Mouse (Mus musculus) right cerebral cortex, postnatal 14 days (tissue): Measurements from ENCODE around the gene Keap1.
"Not testable (repeated sequence)": the region's sequence is repeated elsewhere in the genome, so short reads cannot be mapped to it uniquely, and the experiment has no call there.

ENCODE experiments used
- DNase-seq: peaks from one replicate; pipeline ENCODE4 v3.0.0; 2022

Gene Keap1

GRCm38 (mm10) chr9:21238733-21239464 is at the start of gene Keap1:
TSS of gene Keap1 (minus strand) at chr9:21239361.
- DNase-seq: peak; percentile 74

GRCm38 (mm10) chr9:21288404-21289336 is 49.5 kb upstream of the Keap1 start:
- no peak for DNase-seq

GRCm38 (mm10) chr9:21287571-21288402 is 48.6 kb upstream of the Keap1 start, which contains the start of gene Kri1:
TSS of gene Kri1 (minus strand) at chr9:21287969.
- peak; percentile 96 for DNase-seq

- DNase-seq: no peak
Measured at GRCm38 (mm10) chr9:21286753-21287152, 47.6 kb upstream of the Keap1 start.

- no peak for DNase-seq
Measured at GRCm38 (mm10) chr9:21283994-21284393, 44.8 kb upstream of the Keap1 start.

DNA sequence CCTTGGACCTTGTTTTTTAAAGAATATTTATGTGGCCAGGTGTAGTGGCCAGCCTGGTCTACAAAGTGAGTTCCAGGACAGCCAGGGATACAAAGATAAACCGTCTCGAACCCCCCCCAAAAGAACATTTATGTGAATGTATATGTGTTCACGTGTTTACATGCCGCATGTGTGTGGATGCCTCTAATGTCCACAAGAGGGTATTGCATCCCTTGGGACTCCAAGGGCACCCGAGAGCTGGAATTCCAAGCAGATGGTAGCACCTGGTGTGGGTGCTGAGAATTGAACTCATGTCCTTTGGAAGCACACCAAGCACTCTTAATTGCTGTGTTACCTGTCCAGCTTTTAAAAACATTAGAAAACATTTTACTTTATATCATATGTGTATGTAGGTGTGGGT is 44.4 kb upstream of the Keap1 start:
- DNase-seq: no peak

DNA sequence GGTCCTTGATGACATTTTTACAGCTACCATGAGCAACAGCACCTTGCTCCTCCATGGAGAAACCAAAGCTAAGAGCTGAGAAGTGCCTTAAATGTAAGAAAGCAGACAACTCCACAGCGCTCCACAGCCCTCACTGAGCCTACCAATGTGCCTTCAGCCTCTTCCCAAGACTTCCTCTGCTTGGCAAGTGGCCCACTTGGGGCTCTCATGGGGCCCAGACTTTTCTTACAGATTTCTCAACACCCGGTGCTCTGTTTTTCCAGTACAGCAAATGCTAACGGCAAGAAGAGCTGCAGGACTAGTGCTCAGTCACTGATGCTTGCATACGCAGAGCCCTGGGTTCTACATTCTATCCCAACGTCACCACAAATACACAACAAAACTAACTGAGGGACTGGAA is 38.6 kb upstream of the Keap1 start:
- no peak for DNase-seq

GRCm38 (mm10) chr9:21276307-21276706 is 37.1 kb upstream of the Keap1 start:
- no peak for DNase-seq

- DNase-seq: no peak
Measured at GRCm38 (mm10) chr9:21275727-21276126, 36.6 kb upstream of the Keap1 start.

GRCm38 (mm10) chr9:21275013-21275710 is 36.0 kb upstream of the Keap1 start:
- no peak for DNase-seq

DNA sequence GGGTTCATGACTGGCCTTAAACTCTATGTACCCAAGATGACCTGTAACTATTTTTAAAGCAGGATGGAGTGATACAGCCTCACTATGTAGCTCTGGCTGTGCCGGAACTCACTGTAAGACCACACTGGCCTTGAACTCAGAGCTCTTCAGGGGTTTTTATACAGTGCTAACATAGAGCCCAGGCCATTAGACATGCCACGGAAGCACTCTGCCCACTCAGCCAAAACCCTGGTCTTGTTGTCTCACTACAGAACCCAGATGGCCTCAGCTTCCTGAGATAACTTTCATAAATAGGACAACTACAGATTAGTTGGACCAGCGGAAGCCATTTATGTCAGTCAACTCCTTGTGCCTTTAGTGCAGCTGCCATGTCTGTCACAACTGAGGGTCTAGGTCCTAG is 35.2 kb upstream of the Keap1 start:
- no peak for DNase-seq

GRCm38 (mm10) chr9:21273520-21274228 is 34.5 kb upstream of the Keap1 start:
- no peak for DNase-seq

- no peak for DNase-seq
Measured at GRCm38 (mm10) chr9:21273094-21273493, 33.9 kb upstream of the Keap1 start.

- no peak for DNase-seq
Measured at GRCm38 (mm10) chr9:21272391-21272790, 33.2 kb upstream of the Keap1 start.

GRCm38 (mm10) chr9:21269590-21269989 is 30.4 kb upstream of the Keap1 start:
- DNase-seq: not testable (repeated sequence)

DNA sequence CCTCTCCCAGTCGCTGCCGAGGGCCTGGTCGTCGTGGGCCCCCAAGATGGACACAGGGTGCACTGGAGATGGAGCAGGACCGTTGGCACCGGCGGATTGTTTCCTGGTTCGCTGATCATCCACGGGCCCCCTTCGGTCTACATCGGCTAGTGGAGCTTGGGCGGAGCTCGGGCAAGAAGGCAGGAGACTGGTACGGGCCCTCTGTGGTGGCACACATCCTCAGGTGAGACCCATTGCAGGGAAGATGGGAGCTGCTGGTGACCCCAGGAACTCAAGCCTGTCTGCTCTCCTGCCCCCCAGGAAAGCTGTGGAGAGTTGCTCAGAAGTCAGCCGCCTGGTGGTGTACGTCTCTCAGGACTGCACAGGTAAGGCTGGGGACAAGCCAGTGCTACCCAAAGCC is 29.1 kb upstream of the Keap1 start:
- no peak for DNase-seq

GRCm38 (mm10) chr9:21266889-21267288 is 27.7 kb upstream of the Keap1 start:
- DNase-seq: no peak

DNA sequence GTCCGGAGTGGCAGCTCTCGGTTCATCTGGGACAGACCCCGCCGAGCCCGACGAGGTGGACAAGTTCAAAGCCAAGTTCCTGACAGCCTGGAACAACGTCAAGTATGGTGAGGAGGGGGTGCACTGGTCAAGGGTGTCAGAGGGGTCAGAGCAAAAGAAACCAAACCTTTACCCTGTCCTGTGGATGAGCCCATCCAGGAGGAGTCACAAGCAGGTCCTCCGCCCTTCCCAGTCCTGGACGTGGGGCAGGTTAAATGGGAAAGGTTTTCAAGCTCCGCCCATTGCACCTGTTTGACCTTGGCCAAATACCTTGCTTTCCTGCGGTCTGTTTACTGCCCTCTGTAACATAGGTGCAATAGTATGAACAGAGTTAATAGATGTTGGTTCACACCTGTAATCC is 26.4 kb upstream of the Keap1 start:
- peak; percentile 32 for DNase-seq

DNA sequence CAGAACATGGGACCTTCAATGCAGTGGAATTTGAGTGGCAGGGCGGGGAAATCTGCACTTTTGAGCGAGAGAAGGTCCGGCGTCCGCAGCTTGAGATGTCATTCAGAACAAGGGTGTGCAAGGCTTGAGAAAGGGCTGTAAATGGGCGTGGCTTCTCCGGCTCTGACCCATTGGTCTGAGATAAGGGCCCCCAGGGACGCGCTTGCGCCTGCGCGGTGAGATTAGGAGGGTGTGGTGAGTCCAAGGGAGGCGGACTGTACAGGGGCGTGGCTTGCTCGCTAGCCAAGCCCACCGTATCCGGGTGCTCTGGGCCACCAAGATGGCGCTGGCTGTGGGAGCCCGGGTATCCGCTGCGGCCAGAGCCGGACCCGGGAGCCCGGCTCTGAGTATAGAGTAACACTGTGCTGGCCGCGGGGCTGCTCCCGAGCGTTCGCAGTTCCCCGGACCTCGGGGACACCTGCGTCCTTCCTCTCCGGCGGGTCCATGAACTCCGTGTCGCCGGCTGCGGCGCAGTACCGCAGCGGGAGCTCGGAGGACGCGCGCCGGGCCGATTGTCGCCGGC is 25.9 kb upstream of the Keap1 start, which contains the start of gene Atg4d:
Gene Atg4d (plus strand): TSS at position 294 of the 562 bp plus-strand sequence.
- DNase-seq: peak; percentile 95

- no peak for DNase-seq
Measured at GRCm38 (mm10) chr9:21264272-21264999, 25.3 kb upstream of the Keap1 start.
